Mouse (Mus musculus) urinary bladder, adult 18-20 months (tissue): Measurements from ENCODE around the gene Atp6v0a2.
"Not testable (repeated sequence)": the region's sequence is repeated elsewhere in the genome, so short reads cannot be mapped to it uniquely, and the experiment has no call there.

Source experiments
- DNase-seq, 2 experiments: peaks; one replicate each; pipeline ENCODE4 v3.0.0; 2022; ENCODE audit warnings: low spot score in 2 of 2, mixed read lengths in 2 of 2

The Atp6v0a2 gene

DNA sequence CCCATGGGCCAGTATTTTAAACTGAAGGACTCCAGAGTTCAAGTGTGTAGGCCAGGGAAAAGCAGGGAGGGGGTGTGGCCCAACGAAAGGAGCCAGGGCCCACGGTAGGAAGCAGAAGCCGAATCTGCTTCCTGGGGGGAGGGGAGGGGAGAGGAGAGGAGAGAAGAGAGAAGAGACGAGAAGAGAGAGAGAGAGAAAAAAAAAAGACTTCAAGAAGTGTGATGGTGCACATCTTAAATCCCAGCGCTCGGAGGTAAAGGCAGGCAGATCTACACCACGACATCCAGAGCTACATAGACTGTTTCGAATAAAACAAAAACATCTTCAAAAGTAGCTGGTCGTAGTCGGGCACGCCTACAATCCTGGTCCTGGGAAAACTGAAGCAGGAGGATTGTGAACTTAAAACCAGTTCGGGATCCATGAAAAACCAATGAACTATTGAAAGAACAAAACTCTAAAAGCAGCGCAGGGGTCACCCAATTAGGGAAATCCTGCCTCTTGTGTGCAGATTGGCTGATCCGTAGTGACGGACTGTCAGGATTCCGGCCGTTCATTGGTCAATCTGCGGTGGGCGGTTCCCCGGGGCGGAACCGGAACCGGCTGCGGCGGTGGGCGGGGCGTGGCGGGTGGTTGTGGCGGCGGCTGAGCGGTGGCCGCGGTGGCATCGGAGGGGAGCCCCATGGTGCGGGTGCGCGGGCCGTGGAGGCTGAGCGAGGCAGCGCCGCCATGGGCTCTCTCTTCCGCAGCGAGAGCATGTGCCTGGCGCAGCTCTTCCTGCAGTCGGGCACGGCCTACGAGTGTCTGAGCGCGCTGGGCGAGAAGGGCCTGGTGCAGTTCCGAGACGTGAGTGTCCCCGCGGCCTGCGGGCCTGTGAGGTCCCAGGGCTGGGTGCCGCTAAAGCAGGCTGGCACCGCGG lies at the start of gene Atp6v0a2:
Gene Atp6v0a2, plus strand, starts transcription at position 129 of the 916 bp plus-strand sequence.
- peak; percentile 93 to 94 for DNase-seq

DNA sequence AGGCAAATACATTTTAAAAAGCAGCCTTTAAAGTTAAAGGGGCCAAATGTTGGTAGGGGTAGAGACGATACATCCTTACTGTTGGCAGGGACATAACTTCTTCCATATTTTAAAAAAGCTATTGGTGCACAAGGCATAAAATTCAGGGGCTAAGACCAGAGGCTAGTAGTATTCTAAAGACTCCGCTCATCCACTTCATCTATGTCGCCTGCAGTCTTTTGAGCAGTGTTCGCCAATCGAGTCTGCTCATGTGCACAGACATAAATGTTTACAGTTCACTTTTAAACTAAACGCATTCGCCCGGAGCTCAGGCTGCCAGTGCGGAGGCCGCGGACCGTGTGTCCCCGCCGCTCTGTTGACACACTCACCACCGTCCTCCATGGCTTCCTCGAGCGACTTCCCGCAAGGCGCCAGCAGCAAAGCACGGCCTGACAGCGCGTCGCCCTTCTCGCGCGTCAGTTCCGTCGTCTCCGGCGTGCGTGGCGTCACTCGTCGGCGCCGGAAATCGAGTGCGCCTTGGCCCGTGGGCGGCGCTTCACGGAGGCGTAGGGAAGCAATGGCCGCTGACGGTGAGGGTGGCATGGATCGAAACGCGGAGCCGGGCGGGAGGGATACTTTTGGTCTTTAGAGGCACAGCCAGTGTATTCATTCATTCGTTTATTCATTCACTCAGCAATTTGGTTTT lies 49.6 kb upstream of the Atp6v0a2 start, which contains the start of the genes Eif2b1 and Gtf2h3:
Gene Eif2b1, minus strand, starts transcription at position 499 of the 685 bp plus-strand sequence.
Gene Gtf2h3, plus strand, starts transcription at position 508 of the 685 bp plus-strand sequence.
- peak; percentile 88 to 92 for DNase-seq

DNA sequence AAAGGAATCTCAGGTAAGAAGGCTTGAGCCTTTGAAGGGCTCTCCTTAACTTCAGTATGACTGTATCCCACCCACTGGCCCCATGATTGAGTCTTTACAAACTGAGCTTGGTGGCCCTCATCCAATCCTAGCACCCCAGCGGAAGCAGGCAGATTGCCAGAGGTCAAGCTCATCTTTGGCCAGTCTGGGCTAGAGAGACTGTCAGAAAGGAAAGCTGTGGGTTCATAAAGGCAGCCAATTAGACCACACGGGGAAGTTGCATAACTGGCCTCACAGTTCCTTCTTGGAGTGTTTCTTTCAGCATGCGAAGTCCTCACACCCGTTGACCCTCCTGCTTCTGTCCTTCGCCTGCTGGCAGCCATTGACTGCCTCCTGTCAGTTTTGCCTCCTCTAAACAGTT lies 45.9 kb upstream of the Atp6v0a2 start:
- DNase-seq, result no peak

DNA sequence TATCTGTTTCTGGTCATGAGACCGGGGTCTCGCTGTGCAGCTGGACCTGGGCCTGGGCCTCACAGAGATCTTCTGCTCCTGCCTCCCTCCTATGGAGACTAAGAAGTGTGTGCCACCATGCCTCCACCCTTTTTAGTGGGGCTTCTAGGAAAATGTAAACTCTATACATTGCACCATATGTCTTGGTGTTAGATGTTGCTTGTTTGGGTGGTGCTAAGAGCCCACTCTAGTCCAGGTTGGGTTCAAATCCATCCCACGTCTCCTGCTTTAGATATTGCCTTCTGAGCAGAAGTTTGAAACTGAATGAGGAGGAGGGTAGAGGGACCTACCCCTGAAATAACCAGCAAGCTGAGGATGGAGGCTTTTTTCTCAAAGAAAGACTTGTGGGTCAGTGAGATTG lies 35.6 kb upstream of the Atp6v0a2 start:
- DNase-seq, result no peak

DNA sequence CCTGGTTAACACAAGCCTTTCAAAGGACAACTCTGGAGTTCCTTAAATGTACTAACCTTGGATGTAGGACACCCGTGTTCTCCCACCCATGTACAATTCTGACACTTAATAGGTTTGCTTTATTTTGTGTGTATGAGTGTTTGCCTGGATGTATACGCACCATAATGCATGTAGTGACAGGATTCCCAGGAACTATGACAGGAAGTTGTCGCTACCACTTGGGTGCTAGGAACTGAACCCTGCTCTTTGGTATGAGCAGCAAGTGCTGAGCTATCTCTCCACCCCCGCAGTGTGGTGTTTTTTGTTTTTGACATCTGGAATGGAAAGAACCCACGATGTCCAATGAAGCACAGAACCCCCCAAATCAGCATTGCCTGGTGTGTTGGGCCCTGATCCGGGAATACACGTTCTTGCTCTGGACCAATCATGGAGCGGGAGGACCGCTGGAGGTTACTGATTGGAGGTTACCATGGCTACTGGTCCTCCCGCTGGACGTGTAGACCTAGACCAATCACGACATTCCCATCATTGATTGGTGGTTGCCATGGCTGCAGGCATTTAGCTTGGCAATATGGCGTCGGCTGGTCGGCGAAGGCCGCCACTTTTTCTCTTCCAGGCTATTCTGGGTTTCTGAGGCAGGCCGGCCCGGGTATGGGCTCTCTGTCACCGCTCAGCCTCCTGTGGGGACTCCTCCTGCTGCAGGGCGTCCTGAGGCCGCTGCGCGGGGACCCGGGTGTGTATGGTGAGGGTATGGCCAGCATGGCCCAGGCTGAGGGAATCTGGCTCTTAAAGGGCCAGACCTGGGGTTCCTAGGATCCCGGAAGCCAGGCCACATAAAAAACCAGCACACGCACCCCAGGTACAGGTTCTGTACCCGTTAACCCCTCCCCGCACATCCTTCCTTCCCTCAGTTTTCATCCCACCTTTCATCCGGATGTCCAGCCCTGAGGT lies 29.9 kb upstream of the Atp6v0a2 start:
- peak; percentile 82 to 89 for DNase-seq

DNA sequence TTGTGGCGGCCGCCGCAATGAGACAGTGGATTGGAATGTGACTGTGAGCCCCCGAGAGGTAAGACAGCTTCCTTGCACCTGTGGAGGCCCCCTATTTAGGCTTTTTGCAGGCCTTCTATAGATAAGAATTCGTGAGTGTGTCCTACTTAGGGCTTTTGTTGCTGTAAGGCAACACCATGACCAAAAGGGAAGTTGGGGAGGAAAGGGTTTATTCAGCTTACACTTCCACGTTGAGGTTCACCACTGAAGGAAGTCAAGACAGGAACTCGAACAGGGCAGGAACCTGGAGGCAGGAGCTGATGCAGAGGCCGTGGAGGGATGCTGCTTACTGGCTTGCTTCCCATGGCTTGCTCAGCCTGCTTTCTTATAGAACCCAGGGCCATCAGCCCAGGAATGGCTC lies 28.6 kb upstream of the Atp6v0a2 start:
- DNase-seq, result not testable (repeated sequence)

DNA sequence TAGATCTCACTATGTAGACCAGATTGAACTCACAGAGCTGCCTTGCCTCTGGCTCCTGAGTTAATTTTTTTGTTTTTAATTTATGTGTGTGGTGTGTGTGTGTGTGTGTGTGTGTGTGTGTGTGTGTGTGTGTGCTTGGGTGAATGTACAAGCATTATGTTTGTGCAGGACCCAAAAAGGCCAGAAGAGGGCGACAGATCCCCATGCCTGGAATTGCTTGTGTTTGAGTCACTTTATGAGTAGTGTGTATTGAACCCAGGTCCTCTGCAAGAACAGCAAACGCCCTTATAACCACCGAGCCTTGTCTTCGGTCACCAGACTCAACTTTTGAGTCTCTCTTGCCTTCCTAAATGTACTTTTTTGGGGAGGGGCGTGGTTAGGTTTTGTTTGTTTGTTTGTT lies 26.0 kb upstream of the Atp6v0a2 start:
- peak in 1 of 2 experiments; percentile 11 for DNase-seq

DNA sequence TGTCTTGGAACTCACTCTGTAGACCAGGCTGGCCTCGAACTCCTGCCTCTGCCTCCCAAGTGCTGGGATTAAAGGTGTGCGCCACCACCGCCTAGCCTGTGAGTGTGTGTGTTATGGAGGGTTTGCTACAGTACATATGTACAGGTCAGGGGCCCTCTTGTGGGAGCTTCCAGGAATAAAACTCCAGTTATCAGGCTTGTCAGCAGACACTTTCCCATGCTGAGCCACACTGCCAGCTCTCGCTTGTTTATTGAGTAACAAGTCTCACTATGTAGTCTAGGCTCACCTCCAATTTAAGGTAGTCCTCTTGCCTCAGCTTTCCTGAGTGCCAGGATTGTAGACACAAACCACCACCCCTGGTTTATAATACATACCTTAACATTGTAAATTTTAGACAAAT lies 24.1 kb upstream of the Atp6v0a2 start:
- no peak for DNase-seq

DNA sequence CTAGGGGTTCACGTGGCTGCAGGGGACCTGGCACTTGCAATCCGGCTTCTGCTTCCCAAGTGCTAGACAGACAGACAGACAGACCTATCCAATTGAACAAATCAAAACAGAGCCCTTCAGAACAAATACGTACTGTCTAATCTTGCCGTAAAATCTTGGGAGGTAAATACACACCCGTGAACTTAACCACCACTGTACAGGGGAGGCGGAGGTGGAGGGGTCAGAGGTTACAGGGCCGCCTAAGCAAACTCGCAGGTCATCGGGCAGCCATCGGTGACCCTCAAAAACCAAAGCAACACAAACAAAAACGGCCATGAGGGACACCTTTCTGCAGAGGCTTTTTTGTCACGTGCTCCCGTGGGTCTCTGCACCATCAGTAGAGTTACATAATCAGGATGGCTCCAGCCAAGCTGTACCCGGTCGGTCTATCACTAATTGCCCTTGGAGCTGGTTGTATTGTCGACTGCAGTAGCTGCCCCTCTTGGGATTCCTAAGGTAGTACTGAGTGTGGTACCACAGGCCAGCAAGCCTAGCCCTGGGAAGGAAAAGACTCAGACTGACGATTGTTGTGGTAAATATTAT lies 23.2 kb upstream of the Atp6v0a2 start:
- DNase-seq, result no peak

DNA sequence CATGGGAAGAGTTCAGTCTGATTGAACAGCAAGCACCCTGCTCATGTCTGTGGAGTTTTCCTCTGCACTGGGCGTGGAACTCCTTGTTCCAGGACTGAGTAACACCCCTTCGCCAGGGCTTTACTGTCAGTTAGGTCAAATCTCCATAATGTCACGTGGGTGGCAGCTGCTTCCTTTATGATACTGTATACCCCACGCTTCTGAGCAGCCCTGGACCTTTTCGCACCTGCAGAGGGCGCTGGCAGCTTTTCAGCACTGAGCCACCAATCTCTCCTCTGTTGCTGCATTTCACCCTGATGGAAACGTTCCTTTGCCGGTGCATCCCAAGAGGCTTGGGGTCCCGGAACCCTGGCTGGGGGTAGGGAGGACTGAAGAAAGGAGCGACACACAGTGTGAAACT lies 17.4 kb upstream of the Atp6v0a2 start:
- no peak for DNase-seq

DNA sequence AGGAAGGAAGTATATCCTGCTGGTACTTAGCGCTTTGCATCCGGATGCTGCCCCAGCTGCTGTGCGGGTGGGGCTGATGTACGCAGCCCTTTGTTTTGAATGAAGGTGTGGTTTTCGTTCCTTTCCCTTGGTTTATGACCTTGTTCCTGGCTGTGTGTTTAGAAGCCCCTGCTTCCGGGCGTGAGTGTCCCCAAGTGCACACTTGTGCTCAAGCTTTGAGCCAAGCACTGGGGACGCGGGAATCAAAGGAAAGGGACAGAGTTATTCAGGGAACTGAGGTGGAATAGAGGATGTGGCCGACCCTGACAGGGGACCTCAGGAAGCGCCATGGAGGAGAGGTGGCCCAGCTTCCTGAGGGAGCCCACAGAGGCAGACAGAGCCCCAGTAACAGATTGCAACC lies 13.7 kb upstream of the Atp6v0a2 start:
- DNase-seq, result no peak

DNA sequence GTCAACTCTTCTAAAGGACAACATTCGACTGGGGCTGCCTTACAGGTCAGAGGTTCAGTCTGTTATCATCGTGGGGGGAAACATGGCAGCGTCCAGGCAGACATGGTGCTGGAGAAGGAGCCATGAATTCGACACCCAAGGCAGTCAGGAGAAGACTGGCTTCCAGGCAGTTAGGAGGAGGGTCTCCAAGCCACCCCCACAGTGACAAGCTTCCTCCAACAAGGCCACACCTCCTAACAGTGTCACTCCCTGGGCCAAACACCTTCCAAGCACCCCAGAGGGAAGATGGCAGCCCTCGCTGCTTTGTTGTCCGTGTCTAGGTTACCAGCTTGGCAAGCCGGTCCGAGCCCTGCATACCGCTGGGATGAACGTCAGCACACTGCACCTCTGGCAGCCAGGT lies 9.7 kb upstream of the Atp6v0a2 start:
- no peak for DNase-seq

DNA sequence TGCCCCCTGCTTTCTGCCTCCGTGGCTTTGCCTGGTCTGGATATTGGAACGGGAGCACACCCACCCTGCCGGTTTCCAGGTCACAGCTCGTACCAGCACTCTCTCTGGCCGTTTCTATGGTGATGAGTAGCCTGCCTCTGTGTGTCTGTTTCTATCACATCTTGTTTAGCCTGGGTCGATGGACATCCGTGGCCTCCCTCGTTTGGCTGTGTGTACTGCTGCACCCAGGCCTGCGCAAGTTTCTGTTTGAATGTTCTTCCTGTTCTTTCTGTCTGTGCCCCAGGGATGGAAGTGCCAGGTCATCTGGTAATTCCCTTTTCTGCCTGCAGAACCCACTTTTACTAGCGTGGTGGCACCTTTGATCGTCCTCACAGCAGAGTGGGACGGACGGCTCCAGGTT lies 7.0 kb upstream of the Atp6v0a2 start:
- DNase-seq, result no peak

DNA sequence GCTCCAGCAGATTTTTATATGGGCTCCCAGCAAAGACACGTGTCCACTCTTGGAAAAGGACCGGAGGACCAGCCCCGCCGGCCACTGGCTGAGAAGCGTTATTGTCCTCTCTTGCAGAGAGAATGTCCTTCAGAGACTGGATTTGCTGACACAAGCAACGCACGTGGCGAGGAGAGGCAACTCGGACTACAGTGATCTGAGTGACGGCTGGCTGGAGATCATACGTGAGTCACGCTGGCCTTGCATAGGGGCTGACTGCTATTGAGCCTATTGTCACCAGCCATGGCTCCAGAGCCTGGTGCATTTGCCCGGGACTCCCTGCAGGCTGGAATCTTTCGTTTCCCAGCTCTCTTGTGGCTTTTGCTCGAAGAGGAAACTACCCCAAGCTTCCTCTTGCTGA lies 5.5 kb upstream of the Atp6v0a2 start:
- no peak for DNase-seq

DNA sequence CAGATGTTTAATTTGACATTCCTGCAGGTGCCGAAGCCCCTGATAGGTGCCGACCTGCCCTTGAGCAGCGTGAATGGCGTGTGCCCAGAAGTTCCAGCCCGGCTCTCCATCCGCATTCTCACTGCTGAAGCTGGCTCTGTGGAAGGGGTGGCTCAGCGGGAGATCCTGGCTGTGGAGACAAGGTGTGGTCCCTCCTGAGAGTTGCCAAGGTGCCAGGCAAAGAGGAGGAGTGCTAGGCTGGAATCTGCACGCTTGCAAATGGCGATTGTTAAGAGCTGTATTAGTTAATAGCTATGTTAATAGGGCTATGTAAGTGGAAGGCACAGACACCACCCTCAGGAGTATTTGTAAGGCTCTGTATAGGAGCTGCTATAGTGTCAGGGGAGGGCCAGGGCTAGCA lies 4.1 kb upstream of the Atp6v0a2 start:
- no peak for DNase-seq

DNA sequence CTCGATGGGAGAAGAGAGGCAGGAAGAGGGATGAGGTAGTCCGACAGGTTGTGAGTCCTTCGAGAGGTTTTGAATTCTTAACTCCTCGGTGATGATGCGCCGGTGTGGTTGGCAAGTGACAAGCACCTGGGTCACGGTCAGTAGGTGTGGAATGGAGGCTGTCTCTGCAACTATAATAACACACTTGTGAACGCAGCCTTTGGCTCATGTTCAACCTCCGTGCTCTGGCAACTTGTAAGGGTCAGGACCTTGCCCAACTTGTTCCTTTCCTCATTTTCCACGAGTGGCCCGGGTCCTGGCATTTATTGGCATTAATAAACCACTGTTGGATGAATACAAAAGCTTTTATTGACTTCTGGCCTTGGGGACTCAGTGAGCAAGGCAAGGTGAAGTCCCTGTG lies 1.3 kb downstream of the Atp6v0a2 start:
- DNase-seq, result no peak

DNA sequence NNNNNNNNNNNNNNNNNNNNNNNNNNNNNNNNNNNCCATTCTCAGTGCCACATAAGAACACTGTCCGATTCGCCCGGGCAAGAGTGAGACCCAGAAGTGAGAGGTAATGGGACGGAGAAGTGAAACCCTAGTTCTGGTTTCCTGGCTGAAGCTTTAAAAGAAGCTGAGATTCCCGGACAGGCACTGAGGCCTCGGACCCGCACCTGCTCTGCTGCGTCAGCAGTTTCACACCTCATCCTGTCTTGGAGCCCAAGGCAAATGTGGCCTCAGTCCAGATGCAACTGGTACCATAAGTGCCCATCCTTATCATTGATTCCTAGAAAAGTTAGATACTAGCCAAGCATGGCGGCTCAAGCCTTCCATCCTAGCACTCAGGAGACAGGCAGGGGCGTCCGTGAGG lies 3.3 kb downstream of the Atp6v0a2 start:
- no peak for DNase-seq

DNA sequence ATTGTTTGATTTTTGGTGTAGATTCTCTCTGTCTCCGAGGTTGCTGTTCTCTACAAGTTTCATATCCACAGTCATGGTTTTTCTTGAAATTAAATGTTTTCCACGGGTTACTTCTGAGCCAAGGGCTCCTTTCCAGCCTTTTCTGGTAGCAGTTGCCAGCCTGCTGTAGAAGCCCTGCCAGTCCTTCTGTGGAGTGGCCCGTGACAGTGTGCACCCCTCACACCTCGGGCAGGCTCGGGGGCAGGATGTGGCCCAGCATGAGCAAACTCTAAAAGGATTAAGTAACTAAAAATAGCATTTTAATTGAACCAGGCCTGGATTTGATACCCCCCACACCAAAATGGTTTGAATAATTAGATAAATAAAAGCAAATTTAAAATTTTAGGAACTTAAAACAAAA lies 4.1 kb downstream of the Atp6v0a2 start:
- no peak for DNase-seq

DNA sequence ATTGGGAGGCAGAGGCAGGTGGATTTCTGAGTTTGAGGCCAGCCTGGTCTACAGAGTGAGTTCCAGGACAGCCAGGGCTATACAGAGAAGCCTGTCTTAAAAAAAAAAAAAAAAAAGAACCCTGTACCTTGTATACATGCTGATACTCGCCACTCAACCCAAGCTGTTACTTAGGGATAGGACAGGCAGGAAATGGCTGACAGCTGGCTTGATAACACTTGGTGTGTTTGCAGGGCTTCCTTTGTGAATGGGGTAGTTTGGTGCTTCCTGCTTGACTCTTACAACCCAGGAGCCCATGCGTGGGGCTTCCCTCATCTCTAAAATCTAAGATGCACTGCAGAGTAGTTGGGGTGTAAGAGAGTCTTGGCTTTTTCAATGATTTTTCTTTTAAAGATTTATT lies 5.0 kb downstream of the Atp6v0a2 start:
- no peak for DNase-seq

DNA sequence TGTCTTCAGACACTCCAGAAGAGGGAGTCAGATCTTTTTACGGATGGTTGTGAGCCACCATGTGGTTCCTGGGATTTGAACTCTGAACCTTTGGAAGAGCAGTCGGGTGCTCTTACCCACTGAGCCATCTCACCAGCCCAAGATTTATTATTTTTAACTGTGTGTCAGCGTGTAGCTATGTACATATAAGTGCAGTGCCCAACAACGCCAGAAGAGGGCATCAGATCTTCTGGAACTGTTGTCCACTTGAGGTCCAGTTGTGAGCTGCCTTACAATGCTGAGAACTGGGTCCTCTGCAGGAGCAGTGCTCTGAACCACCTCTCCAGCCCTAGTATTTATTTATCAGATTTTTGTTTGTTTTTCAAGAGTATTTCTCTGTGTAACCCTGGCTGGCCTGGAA lies 6.7 kb downstream of the Atp6v0a2 start:
- not testable (repeated sequence) for DNase-seq

DNA sequence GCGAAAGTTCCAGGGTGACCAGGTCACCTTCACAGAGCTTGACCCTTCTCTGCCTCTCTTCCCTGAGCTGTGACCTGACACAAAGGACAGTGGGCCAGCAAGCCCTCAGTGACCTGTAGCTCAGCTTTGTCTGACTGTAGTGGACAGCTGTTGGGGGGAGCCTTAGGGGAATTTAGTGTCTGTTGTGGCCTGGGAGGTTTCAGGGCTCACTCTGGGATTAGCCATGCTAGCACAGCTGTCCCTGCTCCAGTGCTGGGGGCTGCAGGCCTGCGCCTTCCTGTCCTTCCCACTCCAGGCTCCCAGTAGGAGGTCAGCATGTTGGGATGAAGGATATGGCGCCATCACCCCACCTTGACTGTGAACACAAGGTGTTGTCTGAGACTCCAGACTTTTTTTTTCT lies 7.8 kb downstream of the Atp6v0a2 start:
- no peak for DNase-seq
